Mouse (Mus musculus) kidney, postnatal 0 days (tissue): ENCODE results near the gene Dusp5. TPM values are rescaled to one million over a fixed set of nuclear protein-coding genes. Genes with fewer than 3 reads are reported as not detected.

Experiments
- polyA plus RNA-seq: library from polyadenylated mRNA; unstranded; fragments of >200 nt; fragmentation: Nextera tagmentation; extraction: Ambion mirVana; gene quantifications from 2 replicates; pipeline ENCODE4 v1.2.1, GENCODE M21; 2015

Gene Dusp5
- polyA plus RNA-seq, 1 experiment from 2014 or later: 8.7 TPM

Other genes with a start within 250 kb of the Dusp5 start
- gene Mxi1, start 218.6 kb upstream of the Dusp5 start, polyA plus RNA-seq: 51.9 and 55.0 TPM in 2 replicates
- gene Gm10197, start 157.3 kb upstream of the Dusp5 start, polyA plus RNA-seq: not detected in 2 replicates
- 47.2 and 47.6 TPM in 2 replicates for gene Smndc1, start 138.5 kb upstream of the Dusp5 start, polyA plus RNA-seq
- gene Nutf2-ps1, start 60.0 kb downstream of the Dusp5 start, polyA plus RNA-seq: 287 TPM in 2 replicates
- gene Smc3, start 71.3 kb downstream of the Dusp5 start, polyA plus RNA-seq: 49.8 and 53.8 TPM in 2 replicates
- 2.5 and 2.8 TPM in 2 replicates for gene Rbm20, start 148.2 kb downstream of the Dusp5 start, polyA plus RNA-seq